Mouse (Mus musculus): ENCODE results near the gene Ipo4.

DNA sequence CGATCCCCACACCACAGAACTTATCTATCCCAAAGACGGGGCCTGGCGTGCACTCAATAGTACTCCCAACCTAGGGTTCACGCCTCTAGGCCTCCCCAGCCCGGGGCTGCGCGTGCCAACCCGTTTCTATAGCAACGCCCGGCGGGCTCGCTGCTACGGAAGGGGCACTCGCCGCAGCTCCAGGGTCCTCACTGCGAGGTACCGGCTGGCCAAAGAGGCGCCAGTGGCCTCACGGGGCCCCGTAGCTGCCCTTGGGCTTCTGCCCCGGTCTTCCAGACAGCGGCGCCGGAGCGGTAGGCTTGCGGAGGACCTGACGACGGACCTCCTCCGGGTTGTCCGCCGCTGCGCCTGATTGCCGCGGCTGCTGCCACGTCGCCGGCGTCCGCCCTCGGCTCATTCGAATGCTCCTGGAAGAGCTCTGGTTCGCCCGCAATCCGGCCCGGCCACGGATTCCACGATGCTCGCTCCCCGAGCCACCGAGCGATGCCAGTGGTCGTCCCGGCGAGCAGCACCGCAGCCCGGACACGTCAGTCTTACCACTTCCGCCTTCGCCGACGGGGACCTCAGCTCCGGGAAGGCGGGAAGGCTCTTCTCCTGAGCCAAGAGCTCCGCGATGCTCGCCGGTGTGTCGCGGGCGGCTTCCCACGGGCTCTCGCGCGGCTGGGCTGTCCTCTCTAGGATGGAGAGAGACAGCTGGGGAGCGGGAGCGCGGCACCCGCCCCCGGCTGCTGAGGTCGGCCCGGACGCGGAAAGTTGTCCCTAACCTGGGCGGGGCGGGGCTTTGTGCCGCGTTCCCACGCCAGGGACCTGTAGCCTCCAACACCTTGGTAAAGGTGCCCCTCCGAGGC is 7.5 kb upstream of the Ipo4 start, which contains the start of gene Tm9sf1:
- TF ChIP-seq CTCF (IDR thresholded peaks at IDR 0.05) (peak; percentile 40), EP300 (IDR thresholded peaks at IDR 0.05) (no peak)
